Mouse (Mus musculus) testis, postnatal 14 days (tissue): ENCODE data around the gene Usp39.
A peak's percentile ranks its signal among the peaks of the same experiment; 100 is the strongest.

ENCODE experiments used
- DNase-seq: peaks from one replicate; pipeline ENCODE4 v3.0.0; 2021; ENCODE audit warnings: low spot score

Usp39 gene

DNA sequence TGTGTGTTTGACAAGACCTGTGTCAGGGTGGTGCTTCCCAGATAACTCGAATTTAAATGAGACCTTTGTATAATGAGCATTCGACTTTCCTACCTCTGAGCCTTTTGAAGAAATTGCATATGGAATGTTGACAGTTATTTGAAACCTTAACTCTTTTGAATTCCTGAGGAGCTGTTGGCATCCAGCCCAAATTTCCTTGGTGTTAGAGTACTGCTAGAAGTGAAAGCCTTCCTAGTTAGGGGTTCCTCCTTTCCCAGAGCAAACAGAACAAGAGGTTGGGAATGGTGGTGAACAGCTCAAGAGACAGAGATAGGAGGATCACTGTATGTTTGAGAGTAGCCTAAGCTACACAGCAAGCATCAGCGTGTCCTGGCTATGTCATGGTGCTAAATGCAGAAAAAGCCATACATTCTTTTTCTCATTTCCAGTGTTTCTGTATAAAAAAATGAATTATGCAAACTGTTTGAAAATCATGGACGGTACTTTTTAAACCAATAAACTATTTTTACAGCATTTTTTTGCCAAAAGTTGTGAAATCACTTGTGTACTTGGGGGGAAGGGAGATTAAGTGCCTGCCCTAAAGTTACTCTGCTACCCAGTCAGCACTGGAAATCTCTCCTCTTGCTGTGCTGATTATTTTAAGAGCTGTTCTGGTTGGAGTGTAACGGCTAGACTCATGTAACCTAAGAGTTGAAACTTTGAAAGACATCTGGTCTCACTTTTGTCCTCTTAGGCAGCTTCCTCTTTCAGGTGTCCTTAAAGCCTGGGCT lies 7.8 kb upstream of the Usp39 start:
- no peak for DNase-seq

GRCm38 (mm10) chr6:72350214-72350613 lies 5.2 kb upstream of the Usp39 start:
- no peak for DNase-seq

DNA sequence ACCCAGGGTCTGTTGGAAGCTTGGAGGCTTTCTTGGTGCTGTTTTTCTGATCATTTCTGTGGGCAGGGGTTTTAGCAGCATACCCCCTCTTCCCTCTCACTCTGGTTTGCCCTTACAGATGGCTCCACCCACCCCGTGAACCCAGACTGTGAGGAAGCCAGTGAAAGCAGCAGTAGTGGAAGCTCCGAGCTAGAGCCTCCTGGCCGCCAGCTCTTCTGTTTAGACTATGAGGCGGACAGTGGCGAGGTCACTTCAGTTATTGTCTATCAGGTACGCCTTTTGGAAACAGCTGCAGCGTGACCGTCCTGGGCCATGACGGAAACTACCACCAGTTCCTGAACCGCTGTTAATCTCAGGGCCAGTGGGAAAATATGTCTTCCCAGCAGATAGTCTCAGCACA lies 3.4 kb upstream of the Usp39 start:
- no peak for DNase-seq

DNA sequence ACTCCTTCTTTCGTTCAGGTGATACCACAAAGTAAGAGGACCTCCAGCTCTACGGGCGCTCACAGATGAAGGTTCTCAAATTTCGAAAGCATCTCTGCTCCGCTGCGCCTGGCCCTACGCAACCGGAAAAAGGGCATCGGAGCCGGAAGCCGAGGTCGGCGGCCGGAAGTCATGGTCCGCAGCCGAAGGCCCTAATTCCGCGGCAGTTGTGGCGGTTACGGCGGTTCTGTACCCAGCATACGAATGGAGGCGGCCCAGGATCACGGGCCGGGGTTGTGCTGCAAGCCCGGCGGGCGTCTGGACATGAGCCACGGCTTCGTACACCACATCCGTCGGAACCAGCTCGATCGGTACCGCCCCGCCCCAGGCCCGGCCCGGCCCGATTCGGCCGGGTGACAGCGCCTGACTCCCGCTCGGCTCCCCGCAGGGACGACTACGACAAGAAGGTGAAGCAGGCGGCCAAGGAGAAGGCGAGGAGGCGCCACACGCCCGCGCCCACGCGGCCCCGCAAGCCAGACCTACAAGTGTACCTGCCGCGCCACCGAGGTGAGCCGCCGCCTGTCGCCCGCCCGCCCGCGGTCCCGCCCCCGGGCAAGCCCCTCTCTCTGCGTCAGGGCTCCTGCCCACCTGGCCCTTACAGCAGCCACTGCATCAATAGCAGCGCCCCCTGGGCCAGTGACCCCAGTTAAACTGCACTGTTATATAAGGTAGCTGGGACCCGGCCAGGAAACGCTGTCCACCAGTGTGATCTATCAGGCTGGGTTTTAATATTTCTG lies 2.4 kb upstream of the Usp39 start, which contains the start of gene 0610030E20Rik:
0610030E20Rik (plus strand) TSS at position 152 of the 776 bp plus-strand sequence.
- peak; percentile 81 for DNase-seq

DNA sequence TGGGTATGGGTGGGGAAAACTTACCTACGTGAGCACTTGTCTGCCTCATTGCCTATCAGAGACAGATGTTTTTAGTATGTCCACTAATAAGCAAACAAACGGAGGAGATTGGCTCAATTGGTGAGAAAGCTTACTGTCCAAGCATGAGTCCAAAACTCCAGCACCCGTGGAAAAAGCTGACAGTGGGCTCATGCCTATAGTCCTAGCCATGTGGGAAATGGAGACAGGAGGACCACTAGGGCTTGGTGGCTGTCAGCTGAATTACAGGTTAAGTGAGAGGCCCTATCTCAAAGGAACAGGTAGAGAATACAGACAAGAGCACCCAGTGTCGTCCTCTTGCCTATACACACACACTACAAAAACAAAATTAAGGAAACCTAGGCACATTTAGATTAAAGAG lies 1.3 kb upstream of the Usp39 start:
- DNase-seq: no peak

DNA sequence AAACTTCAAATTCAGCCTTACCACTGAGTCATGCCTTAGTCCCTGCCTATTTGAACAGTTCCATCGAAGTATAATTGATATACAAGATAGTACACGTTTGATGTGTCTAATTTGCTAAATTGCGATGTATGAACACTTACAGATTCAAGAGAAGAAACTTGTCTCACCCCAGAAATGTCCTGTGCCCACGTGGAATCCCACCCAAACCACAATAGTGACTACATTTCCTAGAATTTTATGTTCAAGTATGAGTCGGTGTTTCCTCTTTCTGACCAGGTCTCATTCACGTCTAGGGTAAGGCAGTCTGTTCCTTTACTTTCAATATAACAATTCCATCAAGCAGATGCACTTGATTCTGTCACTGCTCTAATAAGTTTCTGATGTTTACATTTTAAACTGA lies 649 bp upstream of the Usp39 start:
- no peak for DNase-seq

- no peak for DNase-seq
These were observed 449 bp downstream of the Usp39 start for GRCm38 (mm10) chr6:72344396-72345073.

DNA sequence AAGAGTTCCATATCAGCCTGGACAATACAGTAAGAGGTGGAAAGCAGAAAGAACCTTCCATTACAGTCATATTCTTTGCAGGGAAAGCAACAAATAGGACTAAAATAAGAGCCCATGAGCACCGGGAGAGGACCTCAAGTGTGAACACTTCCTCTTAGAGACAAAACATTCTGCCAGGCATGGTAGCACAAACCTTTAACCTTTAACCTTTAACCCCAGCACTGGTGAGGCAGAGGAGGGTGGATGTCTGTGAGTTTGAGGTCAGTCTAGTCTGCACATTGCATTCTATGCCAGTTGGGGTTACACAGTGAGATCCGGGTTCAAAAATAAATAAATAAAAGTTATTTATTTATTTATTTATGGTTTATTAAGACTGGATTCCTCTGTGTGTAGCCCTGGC lies 4.5 kb downstream of the Usp39 start:
- no peak for DNase-seq

- DNase-seq: no peak
These were observed 11.9 kb downstream of the Usp39 start for GRCm38 (mm10) chr6:72333111-72333510.

DNA sequence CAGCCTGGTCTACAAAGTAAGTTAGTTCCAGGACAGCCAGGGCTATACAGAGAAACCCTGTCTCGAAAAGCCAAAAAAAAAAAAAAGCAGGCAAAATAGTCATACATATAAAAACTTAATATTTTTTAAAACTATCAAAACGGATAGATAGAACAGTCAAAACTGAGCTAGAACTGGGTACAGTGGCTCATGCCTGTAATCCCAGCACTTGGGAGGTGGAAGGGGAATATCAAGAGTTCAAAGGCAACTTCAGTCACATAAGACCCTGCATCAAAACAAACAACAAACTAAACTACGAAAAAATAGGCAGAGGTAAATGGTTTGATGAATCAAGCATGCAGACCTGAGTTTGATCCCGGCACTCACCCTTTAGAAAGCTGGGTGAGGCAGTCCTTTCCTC lies 14.9 kb downstream of the Usp39 start:
- no peak for DNase-seq

DNA sequence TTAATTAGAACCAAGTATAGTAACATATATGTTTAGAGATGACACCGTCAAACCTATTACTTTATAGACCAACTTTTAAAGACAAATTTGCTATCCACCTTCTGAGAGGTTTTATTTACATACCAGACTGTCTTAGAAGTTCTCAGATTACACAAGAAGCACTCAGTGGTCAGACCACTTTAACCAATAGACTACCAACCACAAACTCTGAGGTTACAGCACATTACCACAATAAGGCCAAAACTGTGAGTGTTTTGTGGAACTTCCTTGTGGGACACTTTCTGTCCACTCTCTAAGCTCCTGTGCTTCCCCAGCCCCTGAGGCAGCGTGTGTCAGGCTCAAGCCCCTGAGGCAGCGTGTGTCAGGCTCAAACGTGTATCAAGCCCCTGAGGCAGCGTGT lies 16.0 kb downstream of the Usp39 start:
- no peak for DNase-seq

GRCm38 (mm10) chr6:72326274-72326673 lies 18.7 kb downstream of the Usp39 start:
- no peak for DNase-seq

GRCm38 (mm10) chr6:72323786-72324508 lies 21.0 kb downstream of the Usp39 start:
- no peak for DNase-seq

DNA sequence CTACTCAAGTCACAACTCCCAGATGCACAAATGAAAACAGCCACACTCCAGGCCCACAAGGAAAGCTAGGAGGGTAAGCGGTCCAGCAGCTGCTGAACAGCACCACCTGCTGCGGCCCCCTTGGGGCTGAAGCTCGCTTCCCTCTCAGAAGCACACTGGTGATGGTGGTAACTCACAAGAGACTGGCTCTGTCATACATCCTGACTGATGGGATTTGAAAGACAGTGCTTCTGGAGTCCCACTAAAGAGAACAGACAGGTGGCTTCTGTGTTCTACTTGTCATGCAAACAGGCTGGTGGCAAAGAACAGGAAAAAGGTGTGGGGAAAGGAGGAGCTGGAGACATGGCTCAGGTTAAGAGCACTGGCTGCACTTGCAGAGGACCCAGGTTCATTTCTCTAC lies 22.0 kb downstream of the Usp39 start:
- no peak for DNase-seq

- DNase-seq: no peak
These were observed 26.0 kb downstream of the Usp39 start for GRCm38 (mm10) chr6:72319019-72319418.

- DNase-seq: no peak
These were observed 26.5 kb downstream of the Usp39 start for GRCm38 (mm10) chr6:72318440-72318839.

GRCm38 (mm10) chr6:72316044-72316443 lies 28.9 kb downstream of the Usp39 start:
- DNase-seq: no peak

GRCm38 (mm10) chr6:72315384-72315783 lies 29.6 kb downstream of the Usp39 start:
- DNase-seq: no peak

- DNase-seq: no peak
These were observed 31.7 kb downstream of the Usp39 start for GRCm38 (mm10) chr6:72313124-72313867.

GRCm38 (mm10) chr6:72312198-72312597 lies 32.8 kb downstream of the Usp39 start:
- no peak for DNase-seq

GRCm38 (mm10) chr6:72303510-72303909 lies 41.5 kb downstream of the Usp39 start:
- DNase-seq: no peak
